Mouse (Mus musculus): ENCODE measurements around the gene Nup160. TPM values are rescaled to one million over a fixed set of nuclear protein-coding genes. Genes with fewer than 3 reads are reported as not detected.

The Nup160 gene
- polyA plus RNA-seq, 1 experiment, result 3.5 TPM

- Histone ChIP-seq H3K27me3 (ENCODE audit: control insufficient read depth, insufficient read depth, low read length) (no peaks in the 10 kb centered on the region), H3K4me1 (ENCODE audit: control insufficient read depth, insufficient read depth, insufficient read length, low read length) (no peaks in the 10 kb centered on the region; the same call in 1 of the 2 replicates), H3K4me3 (ENCODE audit: low read depth, low read length) (no peak overlapping the region), H3K36me3 (ENCODE audit: control insufficient read depth, insufficient read depth, low read length) (no peaks in the 10 kb centered on the region), H3K27ac (ENCODE audit: insufficient read depth, low read depth, low read length) (no peak overlapping the region)
- TF ChIP-seq POLR2A (IDR thresholded peaks at IDR 0.05; ENCODE audit: low read depth, low read length) (no peak), CTCF (IDR thresholded peaks at IDR 0.05; ENCODE audit: extremely low read depth, insufficient read length, insufficient replicate concordance, low read depth, low read length) (no peak)
- WGBS, result 91% methylated on average over 2 of the region's 2 CpGs
These were observed 1.5 kb upstream of the Nup160 start for GRCm38 (mm10) chr2:90675488-90675887.

GRCm38 (mm10) chr2:90678256-90679060 lies 1.4 kb downstream of the Nup160 start:
- Histone ChIP-seq H3K4me3 (ENCODE audit: low read depth, low read length) (peak overlapping the region; percentile 93), H3K27ac (ENCODE audit: insufficient read depth, low read depth, low read length) (peak overlapping the region; percentile 97), H3K4me1 (ENCODE audit: control insufficient read depth, insufficient read depth, insufficient read length, low read length) (no peaks in the 10 kb centered on the region; the same call in 1 of the 2 replicates), H3K27me3 (ENCODE audit: control insufficient read depth, insufficient read depth, low read length) (no peaks in the 10 kb centered on the region), H3K36me3 (ENCODE audit: control insufficient read depth, insufficient read depth, low read length) (peaks cover 7% of the 10 kb centered on the region)
- 30% methylated on average over 26 of the region's 26 CpGs for WGBS
- TF ChIP-seq POLR2A (IDR thresholded peaks at IDR 0.05; ENCODE audit: low read depth, low read length) (no peak), CTCF (IDR thresholded peaks at IDR 0.05; ENCODE audit: extremely low read depth, insufficient read length, insufficient replicate concordance, low read depth, low read length) (peak; percentile 32; the same call in 1 of the 2 replicates)

DNA sequence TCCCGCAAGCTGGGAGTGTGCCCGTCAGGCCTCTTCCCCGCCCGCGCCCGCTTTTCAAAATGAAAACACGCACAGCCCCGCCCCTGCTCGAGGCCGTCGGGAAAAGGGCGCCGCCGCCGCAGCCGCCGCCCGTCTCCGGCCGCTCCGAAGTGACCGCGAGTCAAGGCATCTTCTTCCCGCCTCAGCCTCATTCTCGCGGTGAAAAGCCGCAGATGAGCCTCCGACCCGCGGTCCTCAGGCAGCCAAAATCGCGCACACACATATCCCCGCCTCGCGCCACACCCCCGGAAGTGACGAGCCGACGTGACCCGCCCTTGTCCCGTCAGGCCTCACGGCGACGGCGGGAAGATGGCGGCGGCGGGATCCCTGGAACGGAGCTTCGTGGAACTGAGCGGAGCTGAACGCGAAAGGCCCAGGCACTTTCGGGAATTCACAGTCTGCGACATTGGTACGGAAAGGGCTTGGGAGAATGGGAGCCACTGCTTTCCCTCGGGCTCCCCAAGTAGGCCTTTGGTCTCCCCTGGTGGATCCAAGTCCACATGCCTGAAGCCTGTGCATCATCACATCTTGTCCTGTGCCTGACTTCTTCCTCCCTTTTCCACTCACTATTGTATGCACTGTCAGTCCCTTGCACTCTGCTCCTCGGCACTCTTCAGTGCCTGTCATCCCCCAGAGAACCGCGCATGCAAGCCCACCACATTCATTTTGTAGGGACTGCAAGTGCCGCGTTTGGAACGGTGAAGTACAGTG lies 2.2 kb downstream of the Nup160 start:
- WGBS, result under 1% methylated on average over 63 of the region's 63 CpGs
- Histone ChIP-seq H3K27me3 (ENCODE audit: control insufficient read depth, insufficient read depth, low read length) (no peaks in the 10 kb centered on the region), H3K4me3 (ENCODE audit: low read depth, low read length) (peak overlapping the region; percentile 93), H3K4me1 (ENCODE audit: control insufficient read depth, insufficient read depth, insufficient read length, low read length) (no peaks in the 10 kb centered on the region; the same call in 1 of the 2 replicates), H3K27ac (ENCODE audit: insufficient read depth, low read depth, low read length) (peak overlapping the region; percentile 97), H3K36me3 (ENCODE audit: control insufficient read depth, insufficient read depth, low read length) (peaks cover 8% of the 10 kb centered on the region)
- TF ChIP-seq POLR2A (IDR thresholded peaks at IDR 0.05; ENCODE audit: low read depth, low read length) (peak; percentile 79), CTCF (IDR thresholded peaks at IDR 0.05; ENCODE audit: extremely low read depth, insufficient read length, insufficient replicate concordance, low read depth, low read length) (no peak)

DNA sequence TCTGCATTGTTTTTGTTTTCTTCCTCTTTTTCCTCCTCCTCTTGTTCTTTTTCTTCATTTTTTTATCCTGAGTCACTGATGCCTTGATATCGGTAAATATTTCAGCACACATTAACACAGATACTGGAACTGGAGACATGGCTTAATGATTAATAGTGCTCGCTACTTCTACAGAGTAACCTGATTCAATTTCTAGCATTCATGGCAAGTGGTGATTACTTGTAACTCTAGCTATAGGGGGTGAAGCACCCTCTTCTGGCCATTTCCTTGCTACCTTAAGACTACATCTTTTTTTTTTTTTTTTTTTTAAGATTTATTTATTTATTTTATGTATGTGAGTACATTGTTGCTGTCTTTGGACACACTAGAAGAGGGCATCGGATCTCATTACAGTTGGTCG lies 23.9 kb downstream of the Nup160 start:
- Histone ChIP-seq H3K36me3 (ENCODE audit: control insufficient read depth, insufficient read depth, low read length) (peaks cover 68% of the 10 kb centered on the region), H3K4me1 (ENCODE audit: control insufficient read depth, insufficient read depth, insufficient read length, low read length) (no peaks in the 10 kb centered on the region), H3K4me3 (ENCODE audit: low read depth, low read length) (no peak overlapping the region), H3K27ac (ENCODE audit: insufficient read depth, low read depth, low read length) (no peak overlapping the region), H3K27me3 (ENCODE audit: control insufficient read depth, insufficient read depth, low read length) (no peaks in the 10 kb centered on the region)
- TF ChIP-seq POLR2A (IDR thresholded peaks at IDR 0.05; ENCODE audit: low read depth, low read length), result no peak
- TF ChIP-seq CTCF (IDR thresholded peaks at IDR 0.05; ENCODE audit: extremely low read depth, insufficient read length, insufficient replicate concordance, low read depth, low read length), result no peak
- 70% methylated on average over 4 of the region's 4 CpGs for WGBS

GRCm38 (mm10) chr2:90708548-90708947 lies 31.5 kb downstream of the Nup160 start:
- Histone ChIP-seq H3K4me3 (ENCODE audit: low read depth, low read length) (no peak overlapping the region), H3K27me3 (ENCODE audit: control insufficient read depth, insufficient read depth, low read length) (no peaks in the 10 kb centered on the region), H3K27ac (ENCODE audit: insufficient read depth, low read depth, low read length) (no peak overlapping the region), H3K36me3 (ENCODE audit: control insufficient read depth, insufficient read depth, low read length) (peaks cover 57% of the 10 kb centered on the region), H3K4me1 (ENCODE audit: control insufficient read depth, insufficient read depth, insufficient read length, low read length) (no peaks in the 10 kb centered on the region)
- TF ChIP-seq CTCF (IDR thresholded peaks at IDR 0.05; ENCODE audit: extremely low read depth, insufficient read length, insufficient replicate concordance, low read depth, low read length) (no peak), POLR2A (IDR thresholded peaks at IDR 0.05; ENCODE audit: low read depth, low read length) (no peak)
- 95% methylated on average over 1 of the region's 1 CpGs for WGBS

DNA sequence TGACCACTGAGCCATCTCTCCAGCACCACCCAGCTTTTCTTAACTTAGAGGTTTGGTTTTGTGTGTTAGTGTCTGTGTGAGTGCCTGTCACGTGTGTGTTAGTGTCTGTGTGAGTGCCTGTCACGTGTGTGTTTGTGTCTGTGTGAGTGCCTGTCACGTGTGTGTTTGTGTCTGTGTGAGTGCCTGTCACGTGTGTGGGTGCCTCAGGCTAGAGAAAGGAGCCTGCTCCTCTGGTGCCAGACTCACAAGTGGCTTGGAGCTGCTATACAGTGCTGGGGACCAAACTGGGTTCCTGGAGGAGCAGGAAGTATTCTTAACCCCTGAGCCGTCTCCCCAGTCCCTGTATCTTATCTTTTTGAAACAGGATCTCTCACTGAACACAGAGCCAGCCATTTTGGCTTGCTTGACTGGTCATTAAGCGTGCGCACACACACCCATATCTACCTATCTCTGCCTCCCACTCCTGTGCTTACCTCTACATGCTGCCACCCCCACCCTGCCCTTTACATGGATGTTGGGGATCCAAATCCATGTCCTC lies 38.6 kb downstream of the Nup160 start:
- peaks cover 49% of the 10 kb centered on the region for H3K36me3 ChIP-seq (ENCODE audit: control insufficient read depth, insufficient read depth, low read length)
- H3K4me1 ChIP-seq (ENCODE audit: control insufficient read depth, insufficient read depth, insufficient read length, low read length), result no peaks in the 10 kb centered on the region
- 89% methylated on average over 7 of the region's 7 CpGs for WGBS

DNA sequence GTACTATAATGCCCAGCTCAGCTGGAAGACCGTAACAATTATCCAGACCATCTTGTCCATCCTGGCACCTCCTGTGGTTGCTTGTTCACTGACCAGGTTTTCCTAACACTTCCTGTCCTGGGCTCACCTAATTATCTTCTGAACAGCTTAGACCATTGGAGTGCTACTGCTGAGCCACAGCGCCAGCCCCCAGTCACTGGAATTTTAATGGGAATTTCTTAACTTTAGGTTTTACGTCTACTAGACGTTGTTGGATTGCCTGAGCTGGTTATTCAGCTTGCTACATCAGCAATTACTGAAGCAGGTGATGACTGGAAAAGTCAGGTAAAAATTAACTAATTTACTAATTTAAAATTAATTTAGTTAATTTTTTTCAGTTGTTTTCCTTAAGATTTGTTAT lies 40.4 kb downstream of the Nup160 start:
- 93% methylated on average over 4 of the region's 4 CpGs for WGBS
- Histone ChIP-seq H3K36me3 (ENCODE audit: control insufficient read depth, insufficient read depth, low read length) (peaks cover 57% of the 10 kb centered on the region), H3K4me1 (ENCODE audit: control insufficient read depth, insufficient read depth, insufficient read length, low read length) (no peaks in the 10 kb centered on the region), H3K27ac (ENCODE audit: insufficient read depth, low read depth, low read length) (no peak overlapping the region), H3K27me3 (ENCODE audit: control insufficient read depth, insufficient read depth, low read length) (no peaks in the 10 kb centered on the region), H3K4me3 (ENCODE audit: low read depth, low read length) (no peak overlapping the region)
- TF ChIP-seq CTCF (IDR thresholded peaks at IDR 0.05; ENCODE audit: extremely low read depth, insufficient read length, insufficient replicate concordance, low read depth, low read length) (no peak), POLR2A (IDR thresholded peaks at IDR 0.05; ENCODE audit: low read depth, low read length) (no peak)

More for the DNA sequence above, 38.6 kb downstream of the Nup160 start:
- no peaks in the 10 kb centered on the region for H3K27me3 ChIP-seq (ENCODE audit: control insufficient read depth, insufficient read depth, low read length)
- TF ChIP-seq CTCF (IDR thresholded peaks at IDR 0.05; ENCODE audit: extremely low read depth, insufficient read length, insufficient replicate concordance, low read depth, low read length) (no peak), POLR2A (IDR thresholded peaks at IDR 0.05; ENCODE audit: low read depth, low read length) (no peak)
- no peak overlapping the region for H3K4me3 ChIP-seq (ENCODE audit: low read depth, low read length)
- H3K27ac ChIP-seq (ENCODE audit: insufficient read depth, low read depth, low read length), result no peak overlapping the region
